Mouse (Mus musculus) C2C12 (cell line): ENCODE measurements at regions not wholly inside any gene's neighbourhood (a gene's known extent, or its start where the extent isn't known, plus 50 kb on each side); places are given as distances from the start of the nearest gene placed in this dataset.

ENCODE experiments used
- CTCF ChIP-seq: IDR thresholded peaks from one replicate; pipeline ENCODE4 v1.5.1; 2011; ENCODE audit not compliant: control insufficient read depth, insufficient read depth, insufficient read length
- MAX ChIP-seq: IDR thresholded peaks from one replicate; pipeline ENCODE4 v1.6.1; 2011; ENCODE audit warnings: mild to moderate bottlenecking, control low read depth
- MYOD1 ChIP-seq: IDR thresholded peaks from one replicate; pipeline ENCODE4 v1.6.1; 2011; ENCODE audit warnings: low read depth; ENCODE audit not compliant: control insufficient read depth, insufficient read length
- USF1 ChIP-seq: IDR thresholded peaks from one replicate; pipeline ENCODE4 v1.6.1; 2011; ENCODE audit warnings: low read depth, mild to moderate bottlenecking, control low read depth, moderate library complexity

DNA sequence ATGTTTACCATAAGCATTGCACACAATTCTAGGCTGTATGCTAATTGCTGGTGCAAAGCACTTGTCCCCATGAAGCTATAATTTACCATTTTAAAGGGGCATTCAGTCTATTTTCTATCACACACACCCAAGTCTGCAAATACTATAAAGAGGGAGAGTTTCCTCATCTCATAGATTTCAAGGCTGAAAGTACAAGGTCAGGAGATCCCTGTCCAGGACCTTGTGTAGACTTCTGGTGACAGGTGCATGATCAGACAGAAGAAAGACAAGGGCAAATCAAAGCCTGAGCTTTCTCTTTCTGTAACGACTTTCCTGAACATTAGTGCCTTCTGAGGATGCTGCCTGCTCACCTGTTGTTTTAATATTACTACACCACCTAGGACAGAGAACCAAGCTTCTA lies 463.5 kb downstream of the Lrig3 start:
- no peak for TF ChIP-seq CTCF
- TF ChIP-seq MAX = no peak
- no peak for TF ChIP-seq MYOD1
- TF ChIP-seq USF1 = no peak
